Mouse (Mus musculus) heart, postnatal 4 days (tissue): ENCODE measurements around the gene Rbms3. TPM values are rescaled to one million over a fixed set of nuclear protein-coding genes. Genes with fewer than 3 reads are reported as not detected.
A peak's percentile ranks its signal among the peaks of the same experiment; 100 is the strongest.

Source experiments
- DNase-seq: peaks from one replicate; pipeline ENCODE4 v3.0.0; 2021
- total RNA-seq, 2 experiments: library from RNA; stranded (reverse); gene quantifications; 2 replicates each; pipeline ENCODE4 v1.2.3; 2021

The Rbms3 gene
- total RNA-seq, 2 experiments from 2014 or later: 34.4 to 37.0 TPM

DNA sequence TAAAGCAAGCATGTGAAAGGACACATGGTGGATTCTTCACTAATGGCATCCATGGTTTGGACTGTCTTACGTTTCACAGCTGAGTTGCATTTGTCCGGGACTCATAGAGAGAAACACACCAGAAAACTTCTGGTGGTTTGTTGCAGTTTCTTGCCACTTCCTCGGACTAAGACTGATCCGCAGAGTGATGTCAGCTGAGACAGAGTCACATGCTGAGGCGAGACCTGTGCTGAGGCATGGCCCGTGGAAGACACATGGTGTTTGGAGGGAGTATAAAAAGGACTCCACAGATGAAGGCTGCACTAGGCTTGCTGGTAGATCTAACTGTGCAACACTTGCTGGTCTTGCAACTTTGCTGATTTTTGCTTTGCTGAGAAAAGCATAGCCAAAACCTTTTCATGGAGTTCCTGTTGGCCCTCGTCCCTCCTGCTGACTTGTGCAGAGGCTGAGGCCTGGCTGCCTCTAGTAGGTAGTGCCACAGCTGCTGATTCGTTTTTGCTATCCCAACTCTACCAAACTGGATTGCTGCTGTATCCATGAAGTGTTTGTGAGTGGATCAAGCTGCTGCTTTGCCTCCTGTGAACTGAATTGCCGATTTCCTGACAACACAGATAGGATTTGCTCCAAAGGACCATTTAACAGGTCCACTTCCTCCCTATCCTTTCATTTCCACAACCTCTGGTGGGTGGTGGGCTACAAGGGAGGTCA, 742.6 kb downstream of the Rbms3 start:
- no peak for DNase-seq

DNA sequence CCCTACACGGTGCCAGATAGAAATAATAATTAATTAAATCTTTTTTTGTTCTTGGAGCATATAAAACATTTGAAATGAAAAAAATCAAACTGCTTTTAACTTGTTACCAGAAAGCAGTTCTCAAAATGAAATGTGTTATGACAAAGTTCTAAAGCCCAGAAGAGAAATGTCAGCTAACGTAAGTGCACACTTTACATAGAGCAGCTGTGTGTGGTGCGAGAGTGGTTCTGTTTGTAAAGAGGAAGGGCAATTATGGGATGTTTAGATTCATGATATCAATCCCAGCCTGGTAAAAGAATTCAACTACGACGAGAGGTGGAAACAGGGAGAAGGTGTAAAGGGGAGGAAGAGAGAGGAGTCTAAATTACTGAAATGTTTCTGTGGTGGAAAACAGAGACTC, 744.1 kb downstream of the Rbms3 start:
- DNase-seq: no peak

DNA sequence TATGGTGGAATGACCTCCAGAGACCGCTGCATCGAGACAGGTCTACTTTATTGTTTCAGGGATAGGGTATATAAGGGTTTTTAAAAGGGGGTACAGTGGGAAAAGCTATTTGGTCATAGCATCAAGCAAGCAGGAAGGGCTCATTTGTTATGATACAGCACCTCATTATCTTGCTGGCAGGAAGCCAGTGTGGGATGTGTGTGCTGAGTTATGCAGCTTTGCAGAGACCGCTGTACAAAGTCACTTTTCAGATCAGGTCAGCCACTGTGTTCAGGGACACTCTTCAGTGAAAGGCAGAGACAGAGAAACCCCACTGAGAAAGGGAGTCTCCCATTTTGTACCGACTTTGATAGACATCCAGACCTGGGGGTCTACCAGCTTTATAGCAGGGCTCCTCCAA, 749.2 kb downstream of the Rbms3 start:
- peak; percentile 66 for DNase-seq

DNA sequence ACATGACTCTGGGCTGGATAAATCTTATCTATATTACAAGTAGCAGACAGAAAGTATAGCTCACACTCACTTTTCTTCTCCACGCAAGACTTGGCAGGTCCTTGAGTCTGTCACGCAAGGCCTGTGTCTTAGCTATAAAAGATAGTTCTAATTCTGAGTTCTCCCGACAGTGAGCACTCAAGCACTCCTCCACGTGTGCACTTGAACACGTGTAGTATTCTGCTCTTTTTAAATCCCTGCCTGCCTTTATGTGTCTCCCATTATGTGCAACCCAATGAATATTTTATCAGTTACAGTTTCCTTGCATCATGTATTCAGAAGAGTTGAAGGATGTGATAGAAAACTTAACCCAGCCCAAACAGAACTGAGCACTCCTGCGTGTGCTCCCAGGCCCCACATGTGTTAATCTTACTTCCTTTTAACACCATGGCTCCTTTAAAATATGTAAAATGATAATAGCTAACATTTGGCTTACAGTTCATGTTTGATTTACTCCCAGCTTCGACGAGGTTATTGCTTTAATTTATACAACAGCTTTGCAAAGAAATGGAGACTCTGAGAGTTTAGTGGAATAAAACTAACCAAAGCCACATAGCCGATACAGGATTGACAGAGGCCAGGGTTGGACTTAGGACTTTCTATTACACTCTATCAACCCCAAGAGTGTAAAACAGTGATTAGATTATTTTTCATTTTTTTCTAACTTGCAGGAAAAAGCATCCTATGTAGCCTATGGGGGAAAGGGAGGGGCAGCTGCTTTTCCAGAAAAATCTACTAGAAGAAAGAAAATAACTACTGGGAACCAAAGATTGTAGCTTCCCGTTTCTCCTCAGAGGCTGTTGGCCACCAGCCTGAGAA, 749.9 kb downstream of the Rbms3 start:
- DNase-seq: no peak

DNA sequence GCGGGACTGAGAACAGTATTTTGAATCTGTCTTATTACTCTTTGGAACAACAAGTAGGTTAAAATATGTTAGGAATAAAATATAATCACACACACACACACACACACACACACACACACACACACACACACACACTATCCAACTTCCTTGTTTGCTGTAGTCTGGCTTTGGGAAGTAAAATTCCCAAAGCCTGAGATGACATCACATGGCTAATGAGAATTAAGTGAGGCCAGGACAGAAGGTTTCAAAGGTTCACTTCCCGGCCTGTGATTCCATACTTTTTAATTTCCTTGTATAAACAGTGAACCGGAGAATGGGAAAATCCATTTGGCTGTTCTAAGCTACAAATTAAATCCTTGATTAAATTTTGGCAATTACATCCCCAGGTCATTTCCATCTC, 752.9 kb downstream of the Rbms3 start:
- DNase-seq: no peak

DNA sequence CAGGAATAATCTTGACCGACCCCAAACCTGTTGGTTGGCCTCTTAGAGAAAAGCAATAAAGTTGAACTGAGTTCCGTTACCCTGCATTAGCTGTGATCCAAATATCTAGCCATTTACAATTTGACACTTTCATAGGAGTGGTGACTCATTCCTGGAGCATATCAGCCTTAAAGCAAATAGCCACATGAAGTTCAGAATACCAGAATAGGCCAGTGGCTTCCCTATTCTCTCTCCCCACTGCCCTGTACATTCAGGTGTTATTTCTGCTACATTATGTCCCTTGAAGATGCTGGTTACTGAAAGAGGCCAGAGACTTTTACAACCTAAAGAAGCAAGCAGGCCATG, 755.8 kb downstream of the Rbms3 start:
- DNase-seq: no peak

DNA sequence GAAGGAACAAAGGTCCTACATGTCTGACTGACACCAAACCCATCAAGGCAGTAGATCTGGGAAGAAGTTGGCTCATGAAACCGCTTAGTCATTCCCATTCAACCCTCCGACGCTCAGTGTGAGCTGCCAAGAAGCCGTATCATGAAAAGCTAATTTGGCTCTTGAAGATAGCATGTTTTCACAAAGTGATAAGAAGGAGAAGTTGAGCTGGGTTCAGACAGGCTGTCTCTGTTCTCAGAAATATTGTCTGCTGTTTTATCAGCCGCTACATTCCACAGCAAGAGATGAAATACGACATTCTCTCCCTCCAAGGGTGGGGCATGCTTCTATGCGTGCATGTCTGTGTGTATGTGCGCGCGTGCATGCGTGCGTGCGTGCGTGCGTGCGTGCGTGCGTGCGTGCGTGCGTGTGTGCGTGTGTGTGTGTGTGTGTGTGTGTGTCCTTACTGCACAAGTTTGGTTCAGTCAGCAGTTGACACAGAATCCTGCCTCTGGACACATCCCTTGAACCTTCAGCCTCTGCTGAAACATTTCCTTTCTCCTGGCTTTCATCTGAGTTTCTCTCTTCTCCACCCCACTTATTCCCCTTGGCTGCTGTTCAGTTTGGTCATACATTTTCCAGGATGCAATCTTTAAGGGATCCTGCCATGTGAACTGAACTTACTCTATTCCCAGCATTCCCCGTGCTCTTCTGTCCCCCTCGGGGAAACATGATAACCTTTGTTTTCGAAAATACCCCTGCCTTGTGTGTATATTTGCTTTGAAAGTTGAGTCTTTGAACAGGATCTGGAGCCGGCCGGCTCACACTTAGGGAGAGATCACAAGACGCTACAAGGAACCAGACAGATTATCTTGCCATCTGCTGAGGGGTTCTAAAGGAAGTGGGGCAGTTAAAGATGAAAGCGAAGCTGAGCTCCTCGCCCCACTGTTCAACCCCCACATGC, 756.4 kb downstream of the Rbms3 start:
- peak; percentile 68 for DNase-seq

DNA sequence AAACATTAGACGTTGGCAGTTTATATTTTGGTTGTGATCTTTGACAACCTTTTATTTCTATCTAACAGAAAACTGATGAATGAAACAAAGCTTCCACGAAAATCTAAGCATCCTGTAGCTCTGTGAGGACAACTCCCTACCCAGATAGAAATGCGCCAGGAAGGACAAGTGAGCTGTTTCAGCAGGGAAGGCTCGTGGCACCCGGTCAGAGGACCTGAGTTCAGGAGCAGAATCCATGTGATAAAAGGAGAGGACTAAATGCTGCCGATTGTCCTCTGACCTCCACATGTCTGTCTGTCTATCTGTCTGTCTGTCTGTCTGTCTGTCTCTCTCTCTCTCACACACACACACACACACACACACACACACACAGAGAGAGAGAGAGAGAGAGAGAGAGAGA, 757.4 kb downstream of the Rbms3 start:
- no peak for DNase-seq

DNA sequence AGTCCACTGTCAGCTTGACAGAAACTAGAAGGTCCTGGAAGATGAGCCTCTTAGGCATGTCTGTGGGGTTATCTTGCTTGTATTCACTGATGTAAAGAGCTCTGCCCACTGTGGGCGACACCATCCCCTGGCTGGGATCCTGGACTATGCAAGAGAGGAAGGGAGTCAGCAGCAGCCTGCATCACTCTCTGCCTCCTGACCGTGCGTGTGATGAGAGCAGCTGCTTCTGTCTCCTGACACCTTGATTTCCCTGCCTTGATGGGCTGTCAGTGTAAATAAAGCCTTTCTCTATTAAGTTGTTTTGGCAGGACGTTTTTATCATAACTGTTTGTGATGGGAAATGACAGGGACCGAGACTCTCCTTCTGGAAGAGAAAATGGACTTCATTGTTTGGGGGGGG, 758.1 kb downstream of the Rbms3 start:
- no peak for DNase-seq

DNA sequence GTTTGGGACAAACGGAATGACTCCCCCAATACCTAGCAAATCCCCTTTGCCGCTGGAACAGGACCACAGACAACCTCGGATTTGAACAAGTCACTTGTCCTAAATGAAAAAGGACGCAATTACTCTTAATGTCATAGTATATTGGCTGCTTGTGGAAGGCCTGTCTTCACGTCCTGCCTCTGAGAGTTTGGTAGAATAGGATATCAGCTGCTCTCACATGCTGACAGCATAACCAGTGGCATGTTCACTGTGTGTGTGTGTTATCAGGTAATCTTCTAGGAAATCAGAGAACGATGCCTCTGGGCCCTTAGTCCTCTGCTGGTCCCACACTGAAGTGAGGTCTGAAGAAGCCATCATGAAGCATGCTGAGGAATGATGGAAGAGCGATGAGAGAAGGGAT, 763.7 kb downstream of the Rbms3 start:
- DNase-seq: no peak

DNA sequence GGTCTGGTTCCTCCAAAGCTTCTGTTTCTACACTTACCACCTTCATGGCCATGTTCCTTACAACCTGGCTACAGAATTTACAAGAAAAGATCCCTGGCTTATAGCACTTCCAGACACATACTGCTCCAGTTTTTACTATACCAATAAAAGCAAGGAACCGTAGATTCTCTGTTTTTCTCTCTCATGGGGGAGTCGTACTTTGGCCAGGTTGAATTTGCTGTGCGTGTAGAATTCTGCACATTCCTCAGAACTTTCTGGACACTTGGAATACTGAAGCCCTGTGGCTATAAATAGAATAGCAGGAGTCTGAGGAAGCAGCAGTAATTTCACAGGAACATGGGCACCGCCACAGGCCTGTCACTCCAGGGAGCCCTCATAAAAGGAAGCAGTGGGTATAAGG, 766.1 kb downstream of the Rbms3 start:
- DNase-seq: peak; percentile 11

DNA sequence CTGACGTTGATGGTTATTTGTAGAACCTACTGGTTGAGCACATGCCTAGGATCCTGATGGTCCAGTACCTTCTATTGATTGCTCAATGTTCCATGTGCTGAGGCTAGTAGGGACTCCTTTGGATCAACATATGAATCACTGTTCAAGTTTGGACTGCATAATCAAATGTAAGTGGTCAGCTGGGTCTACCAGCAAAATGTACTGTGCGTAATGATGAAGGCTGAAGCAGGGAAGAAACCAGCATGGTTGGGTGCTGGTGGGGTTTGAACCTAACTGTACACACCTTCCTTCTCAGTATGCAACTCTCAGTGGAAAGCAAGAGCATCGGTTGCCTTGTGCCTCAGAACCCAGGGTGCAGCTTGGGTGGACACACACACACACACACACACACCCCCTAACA, 767.4 kb downstream of the Rbms3 start:
- no peak for DNase-seq

DNA sequence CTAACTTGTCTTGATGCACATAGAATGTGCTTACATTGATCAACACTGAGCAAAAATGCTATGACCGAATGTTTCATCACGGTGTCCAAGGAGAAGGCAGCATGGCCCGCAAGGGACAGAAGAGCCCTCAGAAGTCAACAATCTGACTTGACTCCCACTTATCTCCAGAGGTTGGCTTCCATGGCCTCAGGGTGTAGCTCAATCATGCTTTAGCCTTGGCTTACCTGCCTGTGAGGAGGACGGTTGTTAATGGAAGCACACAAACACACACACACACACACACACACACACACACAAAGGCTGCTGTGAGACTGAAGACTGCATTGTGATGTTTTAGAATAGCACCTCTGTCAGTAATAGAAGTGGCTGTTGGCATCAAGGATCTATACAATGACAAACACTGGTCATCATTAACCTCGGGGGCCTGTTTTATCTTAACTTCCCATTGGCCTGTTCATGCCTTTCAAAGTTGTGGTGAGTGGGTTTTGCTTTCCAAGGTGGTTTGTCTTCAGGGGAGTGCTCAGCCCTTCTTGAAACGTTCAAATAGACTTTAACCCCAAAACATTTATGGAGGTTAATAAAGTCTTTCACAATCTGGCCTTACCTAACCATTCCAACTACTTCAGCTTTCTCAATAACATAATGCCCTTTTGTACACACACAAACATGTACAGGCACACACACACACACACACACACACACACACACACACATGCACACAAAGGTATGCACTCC, 771.7 kb downstream of the Rbms3 start:
- no peak for DNase-seq

DNA sequence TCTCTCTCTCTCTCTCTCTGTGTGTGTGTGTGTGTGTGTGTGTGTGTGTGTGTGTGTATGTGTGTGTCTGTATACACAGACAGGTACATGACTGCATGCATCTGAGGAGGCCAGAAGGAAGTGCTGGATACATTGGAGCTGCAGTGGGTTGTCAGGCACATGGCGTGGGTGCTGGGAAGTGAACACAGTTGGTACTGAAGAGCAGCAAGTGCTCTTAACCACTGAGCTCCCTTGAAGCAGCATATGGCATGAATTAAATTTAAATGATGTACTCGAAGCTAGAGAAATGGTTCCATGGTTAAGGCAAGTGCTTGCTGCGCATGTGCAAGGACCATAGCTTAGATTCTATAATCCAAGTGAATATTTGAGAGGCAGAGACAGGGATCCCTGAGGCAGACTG, 772.6 kb downstream of the Rbms3 start:
- DNase-seq: no peak

DNA sequence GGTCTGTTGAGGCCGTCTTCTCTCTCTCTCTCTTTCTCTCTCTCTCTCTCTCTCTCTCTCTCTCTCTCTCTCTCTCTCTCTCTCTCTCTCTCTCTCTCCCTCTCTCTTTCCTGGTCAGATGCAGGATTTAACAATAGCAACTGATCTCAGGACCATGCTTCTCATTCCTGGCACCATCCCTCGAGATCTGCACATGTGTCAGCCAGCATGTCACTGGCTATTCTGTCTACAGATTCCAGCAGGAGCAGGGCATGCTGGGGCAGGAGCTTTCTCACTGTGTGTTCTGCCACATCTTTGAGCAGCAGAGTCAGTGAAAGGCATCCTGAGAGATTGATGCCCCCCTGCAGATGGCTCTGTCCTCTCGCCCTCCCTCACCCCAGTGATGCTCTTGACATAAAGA, 774.0 kb downstream of the Rbms3 start:
- DNase-seq: peak; percentile 40

DNA sequence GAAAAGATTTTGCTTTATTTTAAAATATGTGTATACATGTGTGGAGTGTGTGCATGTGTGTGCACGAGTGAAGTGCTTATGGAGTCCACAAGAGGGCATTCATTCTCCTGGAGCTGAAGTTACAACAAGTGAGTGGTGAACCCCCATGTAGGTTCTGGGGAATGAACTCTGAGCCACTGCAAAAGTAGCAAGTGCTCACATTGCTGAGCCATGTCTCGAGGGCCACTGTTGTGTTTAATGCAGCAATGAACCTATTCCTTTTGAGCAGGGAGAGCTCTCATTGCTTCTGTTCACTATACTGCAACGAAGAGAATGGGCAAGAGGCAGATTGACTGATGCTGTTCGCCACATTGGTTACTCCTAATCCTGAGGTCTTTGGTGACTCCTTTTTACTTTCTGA, 780.8 kb downstream of the Rbms3 start:
- no peak for DNase-seq

DNA sequence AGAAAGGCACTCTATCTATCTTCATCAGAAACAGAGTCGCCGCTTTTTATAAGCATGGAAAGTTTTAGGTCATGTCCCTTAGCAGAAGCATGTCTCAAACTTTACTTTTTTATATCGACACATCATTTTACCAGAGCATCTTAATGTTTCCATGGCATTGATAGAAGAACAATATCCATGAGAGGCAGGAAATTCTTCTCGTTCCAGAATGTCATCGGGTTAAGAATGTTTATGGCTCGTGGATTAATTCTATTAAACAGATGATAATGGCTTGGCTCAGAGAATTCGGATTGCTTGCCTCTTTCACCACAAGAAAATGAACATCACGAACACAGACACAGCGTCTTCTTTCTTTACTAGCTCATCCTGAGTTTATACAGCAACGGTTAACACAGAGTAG, 781.5 kb downstream of the Rbms3 start:
- no peak for DNase-seq

DNA sequence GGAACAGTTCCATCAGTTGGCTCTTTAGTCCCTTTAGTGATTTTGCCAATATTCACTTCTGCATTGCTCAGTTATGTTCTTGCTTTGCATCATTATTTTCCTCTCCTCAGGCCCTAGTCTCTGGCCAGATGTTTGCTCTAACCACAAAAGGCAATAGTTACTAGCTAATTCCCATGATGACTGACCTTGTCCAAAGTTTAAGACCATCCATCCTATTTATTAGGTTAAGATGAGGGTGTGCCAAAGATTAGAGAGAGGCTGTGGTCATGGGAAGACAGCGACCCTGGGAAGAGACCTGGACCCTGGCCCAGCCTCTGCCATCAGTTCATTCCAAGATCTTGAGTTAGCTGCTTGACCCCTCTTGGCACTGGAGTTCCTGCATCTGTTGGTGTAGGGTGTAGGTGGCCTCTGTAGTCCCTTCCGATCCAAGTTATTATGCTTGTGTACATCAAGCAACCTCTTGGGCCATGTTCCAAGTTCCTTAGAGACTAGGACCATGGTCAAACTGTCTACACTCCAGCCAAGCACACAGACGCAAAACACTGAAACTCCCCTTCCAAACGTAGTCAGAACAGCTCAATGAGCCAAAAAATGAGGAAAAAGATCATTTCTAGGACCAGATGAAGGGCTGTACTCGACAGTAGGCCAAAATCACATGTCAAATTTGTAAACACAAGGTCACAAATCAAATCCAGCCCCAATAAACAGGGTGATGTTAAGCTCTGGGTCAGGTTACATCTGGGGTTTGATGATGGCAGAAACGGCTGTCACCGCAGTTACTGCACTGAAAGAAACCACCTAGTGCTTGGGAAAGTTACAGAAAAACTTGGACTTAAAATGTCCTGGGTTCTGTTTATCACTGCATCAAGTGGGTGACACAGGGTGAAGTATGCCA, 782.2 kb downstream of the Rbms3 start:
- DNase-seq: peak; percentile 55

DNA sequence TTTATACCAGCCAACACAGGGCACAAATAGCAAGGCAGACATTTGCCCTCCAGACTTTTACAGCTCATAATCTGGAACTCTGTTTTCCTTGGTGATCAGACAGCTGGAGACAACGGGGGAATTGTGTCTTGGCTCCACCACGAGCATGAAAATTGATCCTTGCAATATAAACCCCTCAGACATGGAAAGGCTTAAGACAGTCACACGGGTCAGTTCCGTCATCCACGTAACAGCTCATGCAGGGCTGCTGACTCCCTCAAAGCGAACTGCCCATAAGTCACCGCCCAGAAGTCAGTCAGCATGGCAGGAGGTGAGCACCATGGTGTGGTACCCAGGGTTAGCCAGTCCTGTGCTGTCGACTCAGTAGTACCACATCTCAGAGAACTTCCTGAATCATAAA, 794.8 kb downstream of the Rbms3 start:
- DNase-seq: no peak

DNA sequence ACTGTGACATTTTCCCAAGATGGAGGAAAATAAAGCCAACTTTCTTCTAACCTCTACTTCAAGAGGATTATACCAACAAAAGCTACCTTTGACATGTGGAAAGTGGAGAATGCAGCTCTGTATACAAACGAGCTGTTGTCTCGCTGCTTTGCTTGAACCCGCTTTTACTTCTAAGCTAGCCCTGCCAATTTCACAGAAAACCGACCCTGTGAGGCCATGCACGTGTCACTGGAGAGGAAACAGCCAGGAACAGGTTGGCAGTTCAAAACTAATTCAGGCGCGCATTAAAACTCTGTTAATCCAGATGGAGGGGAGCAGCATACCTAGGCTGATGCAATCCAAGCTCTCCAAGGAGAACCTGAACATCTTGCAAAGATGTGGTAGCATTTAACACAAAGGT, 796.0 kb downstream of the Rbms3 start:
- no peak for DNase-seq

DNA sequence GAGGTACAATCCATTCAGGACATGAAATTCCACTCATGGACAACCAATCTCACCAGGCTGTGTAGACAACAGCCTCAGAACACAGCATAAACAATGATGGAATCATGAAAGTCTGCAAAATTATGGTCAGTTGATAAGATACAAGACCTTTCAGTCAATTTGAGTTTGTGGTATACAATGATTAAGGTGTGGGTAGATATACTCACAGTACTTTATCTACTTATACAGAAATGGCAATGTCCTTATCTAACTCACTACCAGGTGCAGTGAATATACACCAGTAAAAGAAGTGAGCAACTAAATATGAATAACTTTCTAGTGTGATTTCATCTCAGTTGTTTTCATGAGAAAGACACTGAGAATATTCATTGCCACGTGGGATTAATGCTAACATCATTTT, 796.9 kb downstream of the Rbms3 start:
- no peak for DNase-seq
